Mouse (Mus musculus) stomach, embryonic 14.5 days (tissue): ENCODE measurements around the gene Mettl1. TPM values are rescaled to one million over a fixed set of nuclear protein-coding genes. Genes with fewer than 3 reads are reported as not detected.
"Not testable (repeated sequence)": the region's sequence is repeated elsewhere in the genome, so short reads cannot be mapped to it uniquely, and the experiment has no call there.

Experiments used
- ATAC-seq: fragments of 200-750 bp; cut with Nextera tagmentation; 2 replicates; pipeline ENCODE4 v1.8.0; 2017; ENCODE audit warnings: low read depth, moderate TSS enrichment; ENCODE audit not compliant: insufficient number of reproducible peaks, insufficient read depth, low FRiP score
- H3K27ac ChIP-seq: fragments of 300-500 bp; sonication (generic); 2 replicates; pipeline ENCODE4 v1.5.1; 2014; ENCODE audit warnings: mild to moderate bottlenecking, low read length, moderate library complexity, mixed read lengths
- H3K27me3 ChIP-seq: fragments of 300-500 bp; sonication (generic); 2 replicates; pipeline ENCODE4 v1.6.1; 2014; ENCODE audit warnings: low read length, control low read depth, mixed read lengths; ENCODE audit not compliant: control insufficient read depth, insufficient read depth
- H3K36me3 ChIP-seq: fragments of 300-500 bp; sonication (generic); 2 replicates; pipeline ENCODE4 v1.6.1; 2014; ENCODE audit warnings: mild to moderate bottlenecking, control low read depth, low read length, moderate library complexity, mixed read lengths; ENCODE audit not compliant: control insufficient read depth, insufficient read depth
- H3K4me1 ChIP-seq: fragments of 300-500 bp; sonication (generic); 2 replicates; pipeline ENCODE4 v1.6.1; 2014; ENCODE audit warnings: low read length, control low read depth, mixed read lengths; ENCODE audit not compliant: control insufficient read depth, insufficient read depth
- H3K4me2 ChIP-seq: fragments of 300-500 bp; sonication (generic); replicated peaks from 2 replicates; pipeline ENCODE4 v1.6.1; 2014; ENCODE audit warnings: low read depth, low read length, control low read depth
- H3K4me3 ChIP-seq: fragments of 300-500 bp; sonication (generic); 2 replicates; pipeline ENCODE4 v1.5.1; 2014; ENCODE audit warnings: low read depth, low read length, control low read depth
- H3K9ac ChIP-seq: fragments of 300-500 bp; sonication (generic); replicated peaks from 2 replicates; pipeline ENCODE4 v1.6.1; 2014; ENCODE audit warnings: low read depth, mild to moderate bottlenecking, control low read depth, low read length, moderate library complexity, mixed read lengths
- H3K9me3 ChIP-seq: fragments of 300-500 bp; sonication (generic); 2 replicates; pipeline ENCODE4 v1.6.1; 2016; ENCODE audit warnings: low read depth, low read length, control low read depth; ENCODE audit not compliant: control insufficient read depth
- WGBS: fragments of 180-500 bp; shearing (Covaris S2); extraction: QIAGEN DNeasy Blood & Tissue Kit; methylation state at CpG from one replicate; pipeline ENCODE4 v1.1.7; 2014; 5-methylcytosine and 5-hydroxymethylcytosine counted together
- polyA plus RNA-seq: library from polyadenylated mRNA; unstranded; fragments of >200 nt; fragmentation: Nextera tagmentation; extraction: Ambion mirVana; gene quantifications from 2 replicates; pipeline ENCODE4 v1.2.1, GENCODE M21; 2014

Gene Mettl1
- polyA plus RNA-seq, 1 experiment from 2014 or later: 65.5 TPM

GRCm38 (mm10) chr10:127065981-127066380 lies 24.8 kb downstream of the Mettl1 start:
- Histone ChIP-seq H3K9me3 (no peaks in the 10 kb centered on the region), H3K4me1 (peaks cover 18% of the 10 kb centered on the region; the same call in 1 of the 2 replicates), H3K9ac (no peak overlapping the region), H3K4me2 (no peak overlapping the region), H3K27me3 (no peaks in the 10 kb centered on the region), H3K27ac (no peak overlapping the region), H3K36me3 (peaks cover 41% of the 10 kb centered on the region), H3K4me3 (no peak overlapping the region)
- ATAC-seq: no peak
- 80% methylated on average over 9 of the region's 9 CpGs for WGBS

- H3K9ac ChIP-seq: no peak overlapping the region
- no peak for ATAC-seq
- H3K4me3 ChIP-seq: no peak overlapping the region
- peaks cover 24% of the 10 kb centered on the region; the same call in 1 of the 2 replicates for H3K4me1 ChIP-seq
- H3K27ac ChIP-seq: no peak overlapping the region
- no peaks in the 10 kb centered on the region for H3K9me3 ChIP-seq
- no peak overlapping the region for H3K4me2 ChIP-seq
- peaks cover 41% of the 10 kb centered on the region for H3K36me3 ChIP-seq
- WGBS: 88% methylated on average over 14 of the region's 14 CpGs
- no peaks in the 10 kb centered on the region for H3K27me3 ChIP-seq
These were observed 25.4 kb downstream of the Mettl1 start for GRCm38 (mm10) chr10:127066519-127067018.

- Histone ChIP-seq H3K36me3 (peaks cover 41% of the 10 kb centered on the region), H3K4me3 (peak overlapping the region; percentile 74), H3K9ac (no peak overlapping the region), H3K9me3 (no peaks in the 10 kb centered on the region), H3K27ac (no peak overlapping the region), H3K27me3 (no peaks in the 10 kb centered on the region), H3K4me2 (peak overlapping the region; percentile 71), H3K4me1 (peaks cover 24% of the 10 kb centered on the region; the same call in 1 of the 2 replicates)
- no peak for ATAC-seq
- 72% methylated on average over 9 of the region's 9 CpGs for WGBS
These were observed 27.3 kb downstream of the Mettl1 start for GRCm38 (mm10) chr10:127068360-127069038.

- H3K9me3 ChIP-seq: no peaks in the 10 kb centered on the region
- peaks cover 41% of the 10 kb centered on the region for H3K36me3 ChIP-seq
- H3K9ac ChIP-seq: peak overlapping the region; percentile 58
- peak overlapping the region; percentile 74 for H3K4me3 ChIP-seq
- H3K4me1 ChIP-seq: peaks cover 24% of the 10 kb centered on the region; the same call in 1 of the 2 replicates
- no peaks in the 10 kb centered on the region for H3K27me3 ChIP-seq
- peak overlapping the region; percentile 94 for H3K27ac ChIP-seq
- peak overlapping the region; percentile 71 for H3K4me2 ChIP-seq
- peak; percentile 43 for ATAC-seq
- 4% methylated on average over 30 of the region's 30 CpGs for WGBS
These were observed 28.3 kb downstream of the Mettl1 start for GRCm38 (mm10) chr10:127069281-127070189.

- H3K36me3 ChIP-seq: peaks cover 33% of the 10 kb centered on the region
- WGBS: 2% methylated on average over 36 of the region's 36 CpGs
- no peaks in the 10 kb centered on the region for H3K9me3 ChIP-seq
- peak within 1 kb of the TSS; percentile 58 for H3K9ac ChIP-seq
- peak within 1 kb of the TSS; percentile 94 for H3K27ac ChIP-seq
- peaks cover 15% of the 10 kb centered on the region; the same call in 1 of the 2 replicates for H3K4me1 ChIP-seq
- peak within 1 kb of the TSS; percentile 74 for H3K4me3 ChIP-seq
- H3K4me2 ChIP-seq: peak within 1 kb of the TSS; percentile 71
- peak; percentile 91 for ATAC-seq
- H3K27me3 ChIP-seq: no peaks in the 10 kb centered on the region
These were observed 29.2 kb downstream of the Mettl1 start, which contains the start of gene Tspan31 for GRCm38 (mm10) chr10:127070190-127071121. Gene Tspan31 (minus strand): TSS chr10:127070264.

- WGBS: 66% methylated on average over 9 of the region's 9 CpGs
- Histone ChIP-seq H3K4me2 (peak overlapping the region; percentile 62), H3K36me3 (peaks cover 26% of the 10 kb centered on the region), H3K9ac (no peak overlapping the region), H3K27me3 (no peaks in the 10 kb centered on the region), H3K27ac (no peak overlapping the region), H3K4me1 (peaks cover 15% of the 10 kb centered on the region; the same call in 1 of the 2 replicates), H3K9me3 (no peaks in the 10 kb centered on the region), H3K4me3 (peak overlapping the region; percentile 74; the same call in 1 of the 2 replicates)
- no peak for ATAC-seq
These were observed 30.0 kb downstream of the Mettl1 start for GRCm38 (mm10) chr10:127071203-127071602.

GRCm38 (mm10) chr10:127072270-127072669 lies 31.1 kb downstream of the Mettl1 start:
- not testable (repeated sequence) for H3K9me3 ChIP-seq, H3K27ac ChIP-seq, H3K4me2 ChIP-seq, H3K4me3 ChIP-seq, H3K27me3 ChIP-seq, H3K9ac ChIP-seq, ATAC-seq
- WGBS: 86% methylated on average over 4 of the region's 4 CpGs
- Histone ChIP-seq H3K4me1 (peaks cover 15% of the 10 kb centered on the region; the same call in 1 of the 2 replicates), H3K36me3 (peaks cover 16% of the 10 kb centered on the region)
